Mouse (Mus musculus): ENCODE results near the gene Spc24.

DNA sequence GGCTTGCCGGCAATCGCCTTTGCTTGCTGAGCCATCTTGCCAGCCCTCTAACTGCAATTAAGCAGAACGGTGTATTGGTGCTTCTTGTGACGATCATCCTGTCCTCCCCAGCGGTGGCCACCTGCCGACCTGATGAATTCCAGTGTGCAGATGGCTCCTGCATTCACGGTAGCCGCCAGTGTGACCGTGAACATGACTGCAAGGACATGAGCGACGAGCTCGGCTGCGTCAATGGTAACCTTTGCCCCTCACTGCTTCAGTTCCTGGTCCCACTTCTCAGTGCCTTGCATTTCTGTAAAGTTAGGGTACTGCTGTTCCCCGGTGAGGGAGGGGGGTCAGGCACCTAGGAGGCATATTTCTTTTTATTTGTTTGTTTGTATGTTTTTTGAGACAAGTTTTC is 25.0 kb downstream of the Spc24 start:
- TF ChIP-seq HCFC1 (IDR thresholded peaks at IDR 0.05; ENCODE audit: borderline replicate concordance, insufficient read depth, low read length) (no peak), ZNF384 (IDR thresholded peaks at IDR 0.05; ENCODE audit: low read depth, low read length) (no peak), MAFK (IDR thresholded peaks at IDR 0.05; ENCODE audit: insufficient read depth, low read depth, low read length) (no peak), ZC3H11A (IDR thresholded peaks at IDR 0.05; ENCODE audit: borderline replicate concordance, low read depth, low read length) (no peak), CHD2 (IDR thresholded peaks at IDR 0.05; ENCODE audit: low read depth, low read length) (no peak)

Measured in ES-E14 (cell line).